Mouse (Mus musculus): ENCODE results near the gene Pik3r4. TPM values are rescaled to one million over a fixed set of nuclear protein-coding genes. Genes with fewer than 3 reads are reported as not detected.
A peak's percentile ranks its signal among the peaks of the same experiment; 100 is the strongest.

Gene Pik3r4
- polyA plus RNA-seq, 1 experiment from 2014 or later: 22.5 TPM

- H3K4me1 ChIP-seq (replicated peaks): no peaks in the 10 kb centered on the region
- peaks cover 79% of the 10 kb centered on the region for H3K36me3 ChIP-seq
- H3K27me3 ChIP-seq (replicated peaks): no peaks in the 10 kb centered on the region
- H3K4me2 ChIP-seq: no peak overlapping the region
- no peak for ATAC-seq (ENCODE audit: insufficient number of reproducible peaks, low FRiP score)
- H3K9me3 ChIP-seq (replicated peaks): no peaks in the 10 kb centered on the region
- no peak overlapping the region for H3K27ac ChIP-seq (ENCODE audit: poor library complexity, severe bottlenecking)
- H3K4me3 ChIP-seq: no peak overlapping the region
- 82% methylated on average over 7 of the region's 7 CpGs for WGBS
- H3K9ac ChIP-seq: no peak overlapping the region
Measured at GRCm38 (mm10) chr9:105665269-105665668, 22.5 kb downstream of the Pik3r4 start.

DNA sequence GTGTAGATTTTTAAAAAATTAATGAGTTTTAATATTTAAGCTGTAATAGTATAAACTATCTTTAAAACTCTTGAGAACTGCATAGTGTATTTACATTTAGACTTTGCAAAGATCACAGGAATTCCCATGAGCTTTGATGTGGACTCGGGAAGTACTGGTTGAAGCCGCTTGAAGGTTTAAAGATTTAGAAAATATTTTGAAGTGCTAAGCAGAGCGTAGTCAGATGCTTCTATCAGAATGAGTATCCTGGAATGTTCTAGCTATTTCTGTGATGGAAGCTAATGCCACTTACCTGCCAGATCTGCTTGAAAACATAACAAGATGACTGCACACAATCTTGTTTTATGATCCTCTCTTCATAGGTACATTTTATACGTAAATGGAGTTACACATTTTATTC, 28.1 kb downstream of the Pik3r4 start:
- no peak overlapping the region for H3K4me2 ChIP-seq
- WGBS: 93% methylated on average over 4 of the region's 4 CpGs
- peaks cover 6% of the 10 kb centered on the region; the same call in 1 of the 2 replicates for H3K4me1 ChIP-seq (replicated peaks)
- no peaks in the 10 kb centered on the region for H3K9me3 ChIP-seq (replicated peaks)
- no peak overlapping the region for H3K9ac ChIP-seq
- ATAC-seq (ENCODE audit: insufficient number of reproducible peaks, low FRiP score): no peak
- no peaks in the 10 kb centered on the region for H3K27me3 ChIP-seq (replicated peaks)
- peaks cover 57% of the 10 kb centered on the region for H3K36me3 ChIP-seq
- no peak overlapping the region for H3K4me3 ChIP-seq
- H3K27ac ChIP-seq (ENCODE audit: poor library complexity, severe bottlenecking): no peak overlapping the region

DNA sequence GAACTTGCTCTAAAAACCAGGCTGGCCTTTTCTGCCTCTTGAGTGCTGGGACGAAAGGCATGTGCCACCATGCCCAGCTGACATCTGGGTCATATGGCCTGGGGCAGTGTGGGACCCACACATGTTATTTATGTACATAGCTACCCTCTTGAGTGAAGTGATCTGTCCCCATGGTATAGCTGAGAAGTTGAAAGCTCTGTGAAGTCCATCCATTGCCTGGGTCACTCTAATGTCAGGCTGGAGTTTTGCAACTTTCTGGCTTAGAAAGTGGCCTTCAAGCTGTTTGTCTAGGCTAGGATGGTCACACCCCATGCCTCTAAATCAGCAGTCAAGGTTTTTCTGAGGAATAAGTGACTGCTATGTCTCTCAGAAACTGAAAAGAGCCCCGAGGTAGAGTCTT, 29.3 kb downstream of the Pik3r4 start:
- Histone ChIP-seq H3K36me3 (peaks cover 60% of the 10 kb centered on the region), H3K4me2 (no peak overlapping the region), H3K27me3 (replicated peaks) (no peaks in the 10 kb centered on the region), H3K27ac (ENCODE audit: poor library complexity, severe bottlenecking) (no peak overlapping the region), H3K4me1 (replicated peaks) (peaks cover 6% of the 10 kb centered on the region; the same call in 1 of the 2 replicates), H3K9me3 (replicated peaks) (no peaks in the 10 kb centered on the region), H3K4me3 (no peak overlapping the region), H3K9ac (no peak overlapping the region)
- WGBS: 69% methylated on average over 2 of the region's 2 CpGs
- no peak for ATAC-seq (ENCODE audit: insufficient number of reproducible peaks, low FRiP score)

- H3K4me1 ChIP-seq (replicated peaks): peaks cover 6% of the 10 kb centered on the region; the same call in 1 of the 2 replicates
- H3K4me3 ChIP-seq: no peak overlapping the region
- H3K27me3 ChIP-seq (replicated peaks): no peaks in the 10 kb centered on the region
- H3K36me3 ChIP-seq: peaks cover 57% of the 10 kb centered on the region
- H3K9ac ChIP-seq: no peak overlapping the region
- ATAC-seq (ENCODE audit: insufficient number of reproducible peaks, low FRiP score): no peak
- H3K4me2 ChIP-seq: no peak overlapping the region
- H3K27ac ChIP-seq (ENCODE audit: poor library complexity, severe bottlenecking): no peak overlapping the region
- no peaks in the 10 kb centered on the region for H3K9me3 ChIP-seq (replicated peaks)
- WGBS: 85% methylated on average over 11 of the region's 11 CpGs
Measured at GRCm38 (mm10) chr9:105675941-105676340, 33.2 kb downstream of the Pik3r4 start.

GRCm38 (mm10) chr9:105681386-105681785, 38.6 kb downstream of the Pik3r4 start:
- Histone ChIP-seq H3K4me1 (replicated peaks) (peaks cover 24% of the 10 kb centered on the region), H3K4me3 (no peak overlapping the region), H3K27ac (ENCODE audit: poor library complexity, severe bottlenecking) (no peak overlapping the region), H3K9me3 (replicated peaks) (no peaks in the 10 kb centered on the region), H3K36me3 (peaks cover 65% of the 10 kb centered on the region), H3K27me3 (replicated peaks) (no peaks in the 10 kb centered on the region), H3K4me2 (no peak overlapping the region), H3K9ac (no peak overlapping the region)
- WGBS: 88% methylated on average over 7 of the region's 7 CpGs
- no peak for ATAC-seq (ENCODE audit: insufficient number of reproducible peaks, low FRiP score)

DNA sequence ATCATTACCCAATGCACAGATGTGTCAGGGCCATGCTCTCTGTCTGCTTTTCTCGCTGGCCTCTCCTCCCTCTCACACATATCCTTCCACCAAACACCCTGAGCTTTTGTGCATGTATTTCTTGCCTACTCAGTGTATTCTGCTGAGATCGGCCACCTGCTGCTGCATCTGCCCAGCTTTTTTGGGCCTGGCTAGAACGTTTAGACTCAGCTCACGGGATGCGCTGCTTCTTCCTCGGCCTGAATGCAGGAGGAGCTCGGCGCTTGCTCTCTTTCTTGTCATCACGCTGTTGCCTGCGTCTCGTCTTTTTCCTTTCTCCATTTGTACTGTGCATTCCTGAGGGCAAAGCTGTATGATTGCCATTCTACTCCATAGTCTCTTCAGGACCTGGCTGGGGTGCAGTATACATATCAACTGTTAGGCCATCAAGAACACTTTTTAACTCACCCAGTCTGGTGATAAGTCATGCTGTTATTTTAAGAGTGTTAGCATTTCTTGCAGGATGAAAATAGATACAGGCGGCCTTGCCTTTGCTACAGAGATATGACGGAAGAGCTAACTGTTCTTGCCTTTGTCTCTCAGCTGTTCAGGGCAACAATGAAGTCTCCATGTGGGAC, 41.9 kb downstream of the Pik3r4 start:
- no peak overlapping the region for H3K9ac ChIP-seq
- no peaks in the 10 kb centered on the region for H3K9me3 ChIP-seq (replicated peaks)
- 46% methylated on average over 13 of the region's 13 CpGs for WGBS
- H3K4me3 ChIP-seq: no peak overlapping the region
- no peaks in the 10 kb centered on the region for H3K27me3 ChIP-seq (replicated peaks)
- H3K27ac ChIP-seq (ENCODE audit: poor library complexity, severe bottlenecking): peak overlapping the region; percentile 63
- peaks cover 29% of the 10 kb centered on the region for H3K4me1 ChIP-seq (replicated peaks)
- peaks cover 65% of the 10 kb centered on the region for H3K36me3 ChIP-seq
- peak overlapping the region; percentile 3; the same call in 1 of the 2 replicates for H3K4me2 ChIP-seq
- ATAC-seq (ENCODE audit: insufficient number of reproducible peaks, low FRiP score): peak; percentile 57; the same call in 1 of the 2 replicates

- 62% methylated on average over 7 of the region's 7 CpGs for WGBS
- Histone ChIP-seq H3K27ac (ENCODE audit: poor library complexity, severe bottlenecking) (no peak overlapping the region), H3K36me3 (peaks cover 45% of the 10 kb centered on the region), H3K27me3 (replicated peaks) (0 out of 2 replicates have a peak, but pooled peaks cover 5% of the 10 kb centered on the region), H3K4me3 (no peak overlapping the region), H3K9me3 (replicated peaks) (no peaks in the 10 kb centered on the region), H3K4me2 (no peak overlapping the region), H3K4me1 (replicated peaks) (peaks cover 15% of the 10 kb centered on the region), H3K9ac (no peak overlapping the region)
- ATAC-seq (ENCODE audit: insufficient number of reproducible peaks, low FRiP score): no peak
Measured at GRCm38 (mm10) chr9:105689485-105689884, 46.7 kb downstream of the Pik3r4 start.

GRCm38 (mm10) chr9:105692472-105692871, 49.7 kb downstream of the Pik3r4 start:
- no peak for ATAC-seq (ENCODE audit: insufficient number of reproducible peaks, low FRiP score)
- Histone ChIP-seq H3K27me3 (replicated peaks) (peaks cover 12% of the 10 kb centered on the region; the same call in 1 of the 2 replicates), H3K9me3 (replicated peaks) (no peaks in the 10 kb centered on the region), H3K9ac (no peak overlapping the region; the same call in 1 of the 2 replicates), H3K4me3 (no peak overlapping the region), H3K4me1 (replicated peaks) (peaks cover 17% of the 10 kb centered on the region), H3K36me3 (peaks cover 22% of the 10 kb centered on the region), H3K27ac (ENCODE audit: poor library complexity, severe bottlenecking) (no peak overlapping the region), H3K4me2 (no peak overlapping the region)
- WGBS: 91% methylated on average over 14 of the region's 14 CpGs

- WGBS: 66% methylated on average over 9 of the region's 9 CpGs
Measured at GRCm38 (mm10) chr9:105693056-105693455, 50.3 kb downstream of the Pik3r4 start.

GRCm38 (mm10) chr9:105693854-105694253, 51.1 kb downstream of the Pik3r4 start:
- ATAC-seq (ENCODE audit: insufficient number of reproducible peaks, low FRiP score): peak; percentile 24; the same call in 1 of the 2 replicates
- Histone ChIP-seq H3K4me3 (no peak overlapping the region), H3K9me3 (replicated peaks) (no peaks in the 10 kb centered on the region), H3K4me1 (replicated peaks) (peaks cover 30% of the 10 kb centered on the region), H3K36me3 (peaks cover 8% of the 10 kb centered on the region; the same call in 1 of the 2 replicates), H3K4me2 (no peak overlapping the region), H3K27me3 (replicated peaks) (peaks cover 12% of the 10 kb centered on the region; the same call in 1 of the 2 replicates), H3K27ac (ENCODE audit: poor library complexity, severe bottlenecking) (no peak overlapping the region), H3K9ac (no peak overlapping the region)
- WGBS: 1% methylated on average over 5 of the region's 5 CpGs

More at GRCm38 (mm10) chr9:105693056-105693455, 50.3 kb downstream of the Pik3r4 start:
- no peak for ATAC-seq (ENCODE audit: insufficient number of reproducible peaks, low FRiP score)
- no peak overlapping the region for H3K4me2 ChIP-seq
- H3K4me1 ChIP-seq (replicated peaks): peaks cover 22% of the 10 kb centered on the region
- H3K36me3 ChIP-seq: peaks cover 16% of the 10 kb centered on the region
- no peak overlapping the region for H3K27ac ChIP-seq (ENCODE audit: poor library complexity, severe bottlenecking)
- no peaks in the 10 kb centered on the region for H3K9me3 ChIP-seq (replicated peaks)
- H3K4me3 ChIP-seq: no peak overlapping the region
- H3K27me3 ChIP-seq (replicated peaks): peaks cover 12% of the 10 kb centered on the region; the same call in 1 of the 2 replicates
- no peak overlapping the region for H3K9ac ChIP-seq

DNA sequence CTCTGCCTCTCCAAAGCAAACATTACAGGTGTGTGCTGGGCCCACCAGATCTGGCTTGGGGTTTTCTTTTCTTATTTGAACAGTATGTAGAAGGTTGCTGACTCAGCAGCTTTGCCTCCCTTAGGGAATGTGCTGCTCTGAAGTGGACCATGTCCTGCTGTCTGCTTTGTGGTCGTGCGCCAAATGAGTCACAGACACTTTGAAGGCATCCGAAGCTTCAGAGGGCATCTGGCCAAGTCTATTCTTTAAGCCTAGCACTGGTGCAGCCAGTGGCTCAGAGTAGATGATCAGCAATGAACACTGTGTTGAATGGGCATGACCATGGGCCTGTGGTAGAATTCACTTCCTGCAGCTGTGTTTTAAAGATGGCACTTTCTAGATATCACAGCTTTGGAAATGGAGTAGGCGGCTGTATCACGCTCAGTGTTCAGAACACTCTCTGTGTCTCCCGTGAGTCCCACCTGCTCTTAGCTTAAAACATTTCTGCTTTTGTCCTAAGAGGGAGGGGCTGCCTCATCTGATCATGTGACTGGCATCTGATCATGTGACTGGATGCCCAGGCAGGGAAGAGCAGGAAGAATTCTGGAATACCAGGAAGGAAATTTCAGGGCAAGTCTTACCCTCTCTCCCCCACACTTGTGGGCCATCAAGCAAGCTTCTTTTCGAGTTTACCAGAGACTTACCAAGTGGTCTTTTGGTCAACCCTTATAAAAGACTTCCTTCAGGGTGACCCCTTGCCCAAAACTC, 54.2 kb downstream of the Pik3r4 start:
- Histone ChIP-seq H3K27ac (ENCODE audit: poor library complexity, severe bottlenecking) (peak overlapping the region; percentile 88), H3K9me3 (replicated peaks) (no peaks in the 10 kb centered on the region), H3K27me3 (replicated peaks) (peaks cover 14% of the 10 kb centered on the region; the same call in 1 of the 2 replicates), H3K36me3 (no peaks in the 10 kb centered on the region), H3K4me2 (peak overlapping the region; percentile 37), H3K4me3 (no peak overlapping the region), H3K4me1 (replicated peaks) (peaks cover 36% of the 10 kb centered on the region), H3K9ac (no peak overlapping the region)
- ATAC-seq (ENCODE audit: insufficient number of reproducible peaks, low FRiP score): no peak
- WGBS: 69% methylated on average over 7 of the region's 7 CpGs
